Mouse (Mus musculus): ENCODE results near the gene Dnah5.

DNA sequence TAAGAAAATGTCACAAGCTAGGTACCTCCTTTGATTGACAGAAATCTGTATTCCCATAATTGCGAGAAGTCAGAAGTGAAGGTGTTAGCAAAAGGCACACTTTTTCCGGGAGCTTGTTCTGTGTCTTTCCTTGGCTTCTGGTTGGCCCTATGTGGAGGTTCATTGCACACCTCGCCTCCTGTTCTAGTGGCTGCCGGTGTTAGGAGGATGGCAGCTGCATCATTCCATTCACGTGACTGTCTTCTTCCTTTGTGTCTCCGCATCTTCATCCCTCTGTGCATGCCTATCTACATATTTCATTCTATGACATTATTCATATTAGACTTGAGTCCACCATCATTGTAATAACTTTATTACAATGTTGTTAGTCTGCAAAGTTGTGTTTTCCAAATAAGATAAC is 37.5 kb upstream of the Dnah5 start:
- TF ChIP-seq POLR2A (IDR thresholded peaks at IDR 0.05; ENCODE audit: control insufficient read depth, low read depth, low read length) (no peak), CTCF (IDR thresholded peaks at IDR 0.05; ENCODE audit: control insufficient read depth, insufficient read depth, insufficient replicate concordance, low read depth, low read length) (no peak)

Data from testis, adult 2 months (tissue).